Mouse (Mus musculus) C2C12 (cell line): ENCODE measurements around the gene Dtd1. TPM values are rescaled to one million over a fixed set of nuclear protein-coding genes. Genes with fewer than 3 reads are reported as not detected.

Experiments
- H3K27me3 ChIP-seq: one replicate; pipeline ENCODE4 v1.6.1; 2011; ENCODE audit not compliant: control insufficient read depth, insufficient read depth, insufficient read length
- H3K36me3 ChIP-seq: one replicate; pipeline ENCODE4 v1.6.1; 2011; ENCODE audit not compliant: control insufficient read depth, insufficient read depth
- H3K4me3 ChIP-seq: one replicate; pipeline ENCODE4 v1.5.1; 2011; ENCODE audit warnings: mild to moderate bottlenecking, control low read depth; ENCODE audit not compliant: poor library complexity, insufficient read depth, severe bottlenecking
- H3K79me2 ChIP-seq: one replicate; pipeline ENCODE4 v1.6.1; 2011; ENCODE audit not compliant: control insufficient read depth, insufficient read depth
- H3K79me3 ChIP-seq: one replicate; pipeline ENCODE4 v1.6.1; 2011; ENCODE audit warnings: low read depth, control low read depth
- H3ac ChIP-seq: one replicate; pipeline ENCODE3; 2011; ENCODE audit warnings: low read depth; ENCODE audit not compliant: control insufficient read depth, insufficient read length
- CEBPB ChIP-seq: IDR thresholded peaks from one replicate; pipeline ENCODE4 v1.6.1; 2011; ENCODE audit warnings: low read depth, mild to moderate bottlenecking, control low read depth, moderate library complexity
- CTCF ChIP-seq: IDR thresholded peaks from one replicate; pipeline ENCODE4 v1.5.1; 2011; ENCODE audit not compliant: control insufficient read depth, insufficient read depth, insufficient read length
- FOSL1 ChIP-seq: IDR thresholded peaks from one replicate; pipeline ENCODE4 v1.8.0; 2011; ENCODE audit warnings: mild to moderate bottlenecking, low read length; ENCODE audit not compliant: poor library complexity, insufficient read depth, severe bottlenecking
- MAX ChIP-seq: IDR thresholded peaks from one replicate; pipeline ENCODE4 v1.6.1; 2011; ENCODE audit warnings: mild to moderate bottlenecking, control low read depth
- MYOD1 ChIP-seq: IDR thresholded peaks from one replicate; pipeline ENCODE4 v1.6.1; 2011; ENCODE audit warnings: low read depth; ENCODE audit not compliant: control insufficient read depth, insufficient read length
- MYOG ChIP-seq: IDR thresholded peaks from one replicate; pipeline ENCODE4 v1.6.1; 2011; ENCODE audit not compliant: control insufficient read depth, insufficient read length; ENCODE audit errors: extremely low read depth
- USF1 ChIP-seq: IDR thresholded peaks from one replicate; pipeline ENCODE4 v1.6.1; 2011; ENCODE audit warnings: low read depth, mild to moderate bottlenecking, control low read depth, moderate library complexity
- polyA plus RNA-seq: library from polyadenylated mRNA; unstranded; fragments of >200 nt; fragmentation: generic; extraction: Trizol; gene quantifications from one replicate; pipeline ENCODE4 v1.2.1, GENCODE M21; 2012; ENCODE audit warnings: missing spikeins

Dtd1 gene
- polyA plus RNA-seq, 1 experiment = 7.1 TPM

GRCm38 (mm10) chr2:144774636-144775160 lies 175.0 kb downstream of the Dtd1 start:
- Histone ChIP-seq H3K79me2 (no peaks in the 10 kb centered on the region), H3K79me3 (no peaks in the 10 kb centered on the region), H3K4me3 (no peak overlapping the region), H3ac (no peak overlapping the region), H3K36me3 (no peaks in the 10 kb centered on the region), H3K27me3 (no peaks in the 10 kb centered on the region)
- no peak for TF ChIP-seq CTCF
- no peak for TF ChIP-seq MYOG
- TF ChIP-seq MAX = no peak
- TF ChIP-seq MYOD1 = no peak

- no peaks in the 10 kb centered on the region for H3K79me2 ChIP-seq
- H3K27me3 ChIP-seq = no peaks in the 10 kb centered on the region
- H3K36me3 ChIP-seq = no peaks in the 10 kb centered on the region
- H3ac ChIP-seq = no peak overlapping the region
- H3K79me3 ChIP-seq = no peaks in the 10 kb centered on the region
- no peak for TF ChIP-seq USF1
- no peak for TF ChIP-seq MYOG
- TF ChIP-seq FOSL1 = no peak
- TF ChIP-seq CEBPB = no peak
- TF ChIP-seq CTCF = no peak
- TF ChIP-seq MYOD1 = no peak
- TF ChIP-seq MAX = no peak
- H3K4me3 ChIP-seq = no peak overlapping the region
Observed at GRCm38 (mm10) chr2:144775626-144776025, 175.9 kb downstream of the Dtd1 start.

- no peak overlapping the region for H3ac ChIP-seq
- no peaks in the 10 kb centered on the region for H3K79me3 ChIP-seq
- no peak overlapping the region for H3K4me3 ChIP-seq
- TF ChIP-seq CTCF = no peak
- no peak for TF ChIP-seq CEBPB
- no peak for TF ChIP-seq FOSL1
- TF ChIP-seq MYOD1 = no peak
- TF ChIP-seq MAX = no peak
- no peak for TF ChIP-seq USF1
- TF ChIP-seq MYOG = no peak
- no peaks in the 10 kb centered on the region for H3K36me3 ChIP-seq
- H3K27me3 ChIP-seq = no peaks in the 10 kb centered on the region
- no peaks in the 10 kb centered on the region for H3K79me2 ChIP-seq
Observed at GRCm38 (mm10) chr2:144779263-144779662, 179.6 kb downstream of the Dtd1 start.

GRCm38 (mm10) chr2:144780731-144781130 lies 181.0 kb downstream of the Dtd1 start:
- H3K36me3 ChIP-seq = no peaks in the 10 kb centered on the region
- H3K4me3 ChIP-seq = no peak overlapping the region
- H3K27me3 ChIP-seq = no peaks in the 10 kb centered on the region
- H3K79me2 ChIP-seq = no peaks in the 10 kb centered on the region
- TF ChIP-seq MYOD1 = no peak
- no peak overlapping the region for H3ac ChIP-seq
- no peaks in the 10 kb centered on the region for H3K79me3 ChIP-seq

- TF ChIP-seq CTCF (no peak), FOSL1 (no peak)
- Histone ChIP-seq H3K36me3 (no peaks in the 10 kb centered on the region), H3ac (no peak overlapping the region), H3K79me3 (no peaks in the 10 kb centered on the region), H3K79me2 (no peaks in the 10 kb centered on the region), H3K27me3 (no peaks in the 10 kb centered on the region), H3K4me3 (no peak overlapping the region)
Observed at GRCm38 (mm10) chr2:144781871-144782270, 182.2 kb downstream of the Dtd1 start.

GRCm38 (mm10) chr2:144782481-144782880 lies 182.8 kb downstream of the Dtd1 start:
- H3K79me3 ChIP-seq = no peaks in the 10 kb centered on the region
- no peak overlapping the region for H3K4me3 ChIP-seq
- H3K79me2 ChIP-seq = no peaks in the 10 kb centered on the region
- H3ac ChIP-seq = no peak overlapping the region
- H3K36me3 ChIP-seq = no peaks in the 10 kb centered on the region
- TF ChIP-seq CEBPB (no peak), USF1 (no peak), MYOG (no peak), CTCF (no peak), MYOD1 (no peak), FOSL1 (no peak)
- no peaks in the 10 kb centered on the region for H3K27me3 ChIP-seq
